Mouse (Mus musculus) heart, adult 8-10 months (tissue): Measurements from ENCODE around the gene Lsm4. TPM values are rescaled to one million over a fixed set of nuclear protein-coding genes. Genes with fewer than 3 reads are reported as not detected.
A peak's percentile ranks its signal among the peaks of the same experiment; 100 is the strongest.

Source experiments
- DNase-seq: peaks from one replicate; pipeline ENCODE4 v3.0.0; 2022; ENCODE audit warnings: low spot score
- total RNA-seq, 4 experiments: library from RNA; stranded (reverse); gene quantifications; 2 replicates each; pipeline ENCODE4 v1.2.4; 2022

Gene Lsm4
- total RNA-seq, 4 experiments from 2014 or later: 57.9 to 67.1 (median 63.4) TPM

GRCm38 (mm10) chr8:70678679-70679078, 5.6 kb downstream of the Lsm4 start:
- no peak for DNase-seq

GRCm38 (mm10) chr8:70679404-70679803, 6.4 kb downstream of the Lsm4 start:
- DNase-seq: no peak

- peak; percentile 44 for DNase-seq
These were observed 7.0 kb downstream of the Lsm4 start for GRCm38 (mm10) chr8:70680039-70680438.

- no peak for DNase-seq
These were observed 8.4 kb downstream of the Lsm4 start for GRCm38 (mm10) chr8:70681410-70681809.

- peak; percentile 82 for DNase-seq
These were observed 9.1 kb downstream of the Lsm4 start for GRCm38 (mm10) chr8:70682193-70682592.

- DNase-seq: no peak
These were observed 9.6 kb downstream of the Lsm4 start for GRCm38 (mm10) chr8:70682692-70683091.

GRCm38 (mm10) chr8:70684291-70684690, 11.2 kb downstream of the Lsm4 start:
- no peak for DNase-seq

GRCm38 (mm10) chr8:70687576-70687975, 14.5 kb downstream of the Lsm4 start:
- peak; percentile 75 for DNase-seq

- DNase-seq: no peak
These were observed 15.1 kb downstream of the Lsm4 start for GRCm38 (mm10) chr8:70688136-70688535.

GRCm38 (mm10) chr8:70689892-70690390, 16.9 kb downstream of the Lsm4 start:
- no peak for DNase-seq

GRCm38 (mm10) chr8:70691230-70691629, 18.2 kb downstream of the Lsm4 start:
- no peak for DNase-seq

GRCm38 (mm10) chr8:70691727-70692231, 18.7 kb downstream of the Lsm4 start:
- DNase-seq: no peak

- DNase-seq: no peak
These were observed 20.6 kb downstream of the Lsm4 start for GRCm38 (mm10) chr8:70693636-70694035.

GRCm38 (mm10) chr8:70695318-70696018, 22.4 kb downstream of the Lsm4 start:
- no peak for DNase-seq

GRCm38 (mm10) chr8:70696019-70696885, 23.2 kb downstream of the Lsm4 start:
- DNase-seq: peak; percentile 42

- DNase-seq: no peak
These were observed 23.9 kb downstream of the Lsm4 start for GRCm38 (mm10) chr8:70696946-70697345.

GRCm38 (mm10) chr8:70697366-70698250, 24.6 kb downstream of the Lsm4 start:
- DNase-seq: no peak

GRCm38 (mm10) chr8:70698310-70699109, 25.5 kb downstream of the Lsm4 start, which contains the start of gene Jund:
Gene Jund (plus strand): TSS chr8:70698949.
- peak; percentile 99 for DNase-seq

GRCm38 (mm10) chr8:70699116-70699833, 26.2 kb downstream of the Lsm4 start:
- peak; percentile 68 for DNase-seq
